Mouse (Mus musculus): ENCODE data around the gene Tcte2.
"Not testable (repeated sequence)": the region's sequence is repeated elsewhere in the genome, so short reads cannot be mapped to it uniquely, and the experiment has no call there.

Gene Tcte2

DNA sequence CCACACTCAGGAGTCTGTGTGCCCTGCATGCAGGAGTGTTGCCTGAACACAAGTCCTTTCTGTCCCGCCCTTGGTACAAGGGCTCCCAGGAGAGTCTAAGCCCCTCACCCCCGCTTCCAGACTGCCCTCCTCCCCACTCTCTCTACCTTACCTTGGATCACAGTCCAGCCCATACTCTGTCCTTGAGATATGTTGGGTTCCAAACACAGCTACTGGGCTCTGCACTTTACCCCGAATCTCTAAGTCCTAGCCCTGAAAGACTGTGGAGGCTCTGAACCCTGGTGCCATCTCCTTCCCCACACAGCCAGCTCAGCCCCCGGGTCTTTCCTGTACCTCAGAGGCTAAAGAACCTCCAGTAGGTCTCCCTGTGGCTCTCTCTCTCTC lies 78.6 kb downstream of the Tcte2 start:
- DNase-seq (ENCODE audit: low spot score), result no peak

DNA sequence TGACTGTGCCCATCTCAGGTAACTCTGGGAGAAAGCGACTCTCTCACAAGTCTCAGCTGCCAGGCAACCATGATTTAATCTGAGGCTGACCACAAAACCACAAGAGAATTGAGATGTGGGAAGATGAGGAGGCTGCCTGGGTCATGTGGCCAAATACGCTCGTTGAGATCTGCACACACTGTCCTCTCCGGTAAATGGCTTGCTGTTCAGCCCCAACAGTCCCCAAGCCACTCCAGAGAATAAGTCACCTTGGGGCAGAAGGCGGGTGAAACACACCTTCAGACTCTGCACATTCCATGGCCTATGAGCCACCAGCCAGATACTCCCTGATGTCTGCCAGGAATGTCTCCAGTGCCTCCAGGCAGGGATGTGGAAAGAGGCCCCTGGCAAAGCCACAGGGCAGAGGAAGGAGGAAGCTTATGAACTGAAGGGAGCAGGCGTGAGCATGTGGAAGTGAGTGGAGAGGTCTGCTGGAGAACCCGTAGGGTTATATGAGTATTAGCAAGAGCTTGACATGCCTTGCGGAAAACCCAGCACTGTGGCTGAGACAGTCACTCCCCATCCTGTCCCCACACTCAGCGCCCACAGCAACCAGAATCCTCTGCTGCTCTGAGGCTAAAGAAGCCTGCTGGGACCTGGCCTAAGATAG lies 79.1 kb downstream of the Tcte2 start:
- DNase-seq (ENCODE audit: low spot score), result peak; percentile 67

DNA sequence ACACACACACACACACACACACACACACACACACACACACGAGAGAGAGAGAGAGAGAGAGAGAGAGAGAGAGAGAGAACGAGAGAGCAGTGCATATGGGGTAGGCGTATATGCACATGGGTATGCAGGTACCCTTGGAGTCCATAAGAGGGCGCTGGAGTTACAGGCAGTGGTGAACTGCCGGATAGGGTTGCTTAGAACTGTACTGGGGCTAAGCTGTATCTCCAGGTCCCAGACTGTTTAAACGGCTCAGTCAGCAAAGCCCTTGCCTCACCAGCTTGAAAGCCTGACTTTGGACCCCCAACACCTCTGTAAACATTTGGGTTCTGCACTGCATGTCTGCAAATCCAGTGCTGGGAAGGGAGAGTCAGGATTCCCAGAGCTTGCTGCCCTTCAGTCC lies 79.9 kb downstream of the Tcte2 start:
- DNase-seq (ENCODE audit: low spot score), result peak; percentile 43

DNA sequence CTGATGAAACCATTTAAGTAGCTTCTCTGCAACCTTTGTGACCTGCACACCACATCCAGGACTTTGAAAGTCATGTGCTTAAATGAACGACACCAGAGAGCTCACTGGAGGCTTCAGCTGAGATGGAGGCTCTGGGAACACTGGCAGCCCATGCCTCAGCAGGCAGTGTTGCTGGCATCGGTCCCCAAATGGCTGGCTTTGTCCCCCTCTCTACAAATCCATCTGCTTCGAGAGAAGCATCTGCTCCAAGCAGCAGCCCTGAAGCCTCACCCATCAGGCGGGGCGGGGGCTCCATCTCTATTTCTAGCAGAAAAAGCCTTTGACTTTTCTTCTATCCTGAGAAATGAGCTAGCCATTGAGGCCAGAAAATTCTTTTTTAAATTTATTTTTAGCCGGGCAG lies 80.5 kb downstream of the Tcte2 start:
- no peak for DNase-seq (ENCODE audit: low spot score)

DNA sequence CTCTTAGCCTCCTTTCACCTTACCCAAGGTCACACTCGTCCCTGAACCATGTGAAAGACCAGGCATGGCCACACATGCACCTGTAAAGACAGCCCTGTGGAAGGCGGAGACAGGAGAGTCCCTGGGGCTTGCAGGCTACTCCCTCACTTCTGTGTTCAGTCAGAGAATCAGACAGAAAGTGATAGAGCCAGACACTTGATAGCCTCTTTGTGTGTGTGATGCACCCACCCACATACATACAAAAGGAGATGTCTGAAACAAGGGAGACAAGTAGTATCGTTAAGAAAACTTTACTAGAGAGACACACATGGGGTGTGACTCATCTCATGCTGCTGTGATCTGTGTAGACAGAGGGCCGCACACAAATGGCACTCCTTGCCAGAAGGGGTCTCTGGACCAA lies 81.3 kb downstream of the Tcte2 start:
- DNase-seq (ENCODE audit: low spot score), result no peak

DNA sequence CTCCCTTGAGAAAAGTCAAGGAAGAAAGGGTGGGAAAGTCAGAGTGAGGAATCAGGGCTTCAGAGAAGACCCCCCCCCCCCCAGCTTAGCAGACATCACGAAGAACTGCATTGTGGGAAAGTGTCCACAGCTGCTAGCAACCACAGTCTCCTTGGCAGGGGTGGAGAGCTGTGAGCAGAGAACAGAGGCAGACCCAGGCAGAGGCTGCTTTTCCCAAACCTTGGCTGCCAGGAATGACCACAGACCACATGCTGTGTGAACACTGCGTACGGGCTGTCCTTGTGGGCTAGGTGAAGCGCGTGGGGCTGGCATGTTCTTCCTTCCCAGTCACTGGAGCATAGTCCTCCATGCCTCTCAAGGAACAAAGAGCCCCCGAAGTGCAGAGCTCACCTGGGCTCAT lies 81.9 kb downstream of the Tcte2 start:
- no peak for DNase-seq (ENCODE audit: low spot score)

DNA sequence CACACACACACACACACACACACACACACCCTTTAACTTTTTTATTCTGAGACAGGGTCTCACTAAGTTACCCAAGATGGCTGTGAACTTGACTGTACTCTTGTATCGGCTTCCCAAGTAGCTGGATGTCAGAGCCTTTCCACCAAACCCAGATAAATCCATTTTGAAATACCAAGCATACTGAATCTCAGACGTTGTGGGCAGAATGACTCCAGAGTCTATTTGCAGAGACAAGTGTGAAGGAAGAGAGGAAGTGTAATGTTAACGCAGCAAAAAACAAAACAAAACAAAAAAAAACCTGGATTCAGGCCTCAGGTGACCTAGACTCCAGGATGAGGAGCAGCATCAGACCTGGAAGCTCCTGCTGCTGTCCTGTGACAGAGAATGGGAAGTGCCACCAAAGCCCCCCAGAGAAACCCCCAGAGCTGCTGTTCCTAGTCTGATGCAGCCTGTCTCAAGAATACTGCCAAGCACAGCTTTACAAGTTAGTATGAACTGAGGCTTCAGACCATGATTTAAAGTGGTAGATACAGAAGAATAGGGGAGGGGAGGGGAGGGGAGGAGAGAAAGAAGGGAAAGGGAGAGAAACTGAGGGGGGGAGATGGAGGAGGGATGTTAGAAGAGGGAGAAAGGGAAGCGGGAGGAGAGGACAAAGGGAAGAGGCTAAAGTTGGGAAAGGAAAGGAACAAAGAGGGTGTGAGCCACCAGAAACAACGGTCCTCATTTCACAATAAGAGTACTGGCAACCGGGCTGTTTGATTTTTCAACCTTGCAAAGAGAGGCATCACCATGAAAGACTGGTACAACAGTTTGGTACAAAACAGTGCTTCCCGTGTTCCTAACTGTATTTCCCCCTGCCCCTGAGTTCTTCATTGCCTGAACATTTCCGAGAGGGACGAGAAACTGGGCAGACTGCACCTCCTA lies 84.1 kb downstream of the Tcte2 start:
- DNase-seq (ENCODE audit: low spot score), result no peak

DNA sequence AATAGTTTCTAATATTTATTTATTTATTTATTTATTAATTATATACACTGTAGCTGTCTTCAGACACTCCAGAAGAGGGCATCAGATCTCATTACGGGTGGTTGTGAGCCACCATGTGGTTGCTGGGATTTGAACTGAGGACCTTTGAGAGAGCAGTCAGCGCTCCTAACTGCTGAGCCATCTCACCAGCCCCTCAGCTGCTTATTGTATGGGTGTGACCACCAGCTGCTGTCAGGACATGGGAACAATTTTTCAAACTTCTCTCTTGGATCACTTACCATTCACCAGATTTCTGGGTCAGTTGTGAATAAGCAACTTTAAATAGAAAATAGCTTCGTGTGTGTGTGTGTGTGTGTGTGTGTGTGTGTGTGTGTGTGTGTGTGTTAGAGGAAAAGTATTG lies 85.5 kb downstream of the Tcte2 start:
- not testable (repeated sequence) for DNase-seq (ENCODE audit: low spot score)

DNA sequence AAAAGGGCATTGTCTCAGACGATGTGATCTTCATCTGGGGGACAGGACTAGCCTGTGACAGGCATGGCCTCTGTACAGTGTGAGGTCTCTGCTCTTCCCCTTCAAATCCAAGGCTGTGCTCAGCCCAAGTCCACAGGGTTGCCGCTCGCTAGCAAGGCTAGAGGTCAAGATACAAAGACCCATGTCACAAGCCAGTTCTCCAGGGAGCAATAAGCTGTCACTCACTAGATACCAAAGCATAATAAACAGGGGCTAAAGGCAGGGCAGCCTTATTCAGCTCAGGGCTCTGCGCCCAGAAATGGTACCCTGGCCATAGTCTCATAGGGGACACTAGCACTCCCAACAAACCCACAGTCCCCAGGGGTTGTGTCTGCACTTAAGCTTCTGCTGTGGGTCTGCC lies 86.0 kb downstream of the Tcte2 start:
- DNase-seq (ENCODE audit: low spot score), result no peak

DNA sequence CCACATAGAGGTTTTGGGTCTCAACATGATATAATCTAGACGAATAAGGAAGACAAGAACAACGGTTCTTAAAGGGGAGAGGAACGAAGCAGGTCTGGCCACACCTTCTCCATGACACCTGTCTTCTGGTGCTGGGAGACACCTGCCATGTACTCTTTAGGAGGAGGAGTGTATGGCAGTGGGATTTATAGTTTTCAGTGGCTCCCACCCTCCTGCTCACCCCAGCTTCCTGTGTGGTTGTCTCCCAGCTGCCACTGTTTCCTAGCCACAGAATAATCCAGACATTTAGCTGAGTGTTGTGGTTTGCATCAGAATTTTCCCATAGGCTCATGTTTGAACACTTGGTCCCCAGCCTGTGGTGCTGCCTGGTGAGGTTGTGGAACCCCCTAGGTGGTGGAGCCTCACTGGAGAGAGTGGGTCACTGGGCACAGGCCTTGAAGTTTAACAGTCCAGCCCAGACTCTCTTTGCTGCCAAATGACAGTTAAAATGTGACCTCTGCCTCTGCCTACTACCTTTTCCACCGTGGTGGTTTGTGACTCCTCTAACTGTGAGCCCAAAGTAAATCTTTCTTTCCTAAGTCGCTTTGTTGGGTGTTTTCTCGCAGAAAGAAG lies 86.8 kb downstream of the Tcte2 start:
- no peak for DNase-seq (ENCODE audit: low spot score)

DNA sequence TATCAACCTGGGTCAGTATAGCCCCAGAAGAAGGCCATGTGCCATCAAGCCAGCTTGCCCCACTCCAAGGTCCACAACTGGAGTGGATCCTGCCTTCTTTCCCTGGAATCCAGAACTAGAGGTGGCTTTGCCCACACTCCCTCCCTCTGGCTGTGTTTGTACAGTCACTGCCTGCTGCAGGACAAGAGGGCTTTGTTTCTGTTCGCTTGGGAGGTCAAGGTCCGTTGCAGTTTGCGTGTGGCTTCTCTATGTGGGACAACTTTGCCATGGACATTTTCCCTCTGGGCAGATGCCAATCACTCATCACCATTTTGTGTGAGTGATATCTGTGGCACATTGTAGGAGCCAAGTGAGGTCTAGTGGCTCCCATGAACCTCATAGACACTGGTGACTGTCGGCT lies 89.9 kb downstream of the Tcte2 start:
- DNase-seq (ENCODE audit: low spot score), result no peak

DNA sequence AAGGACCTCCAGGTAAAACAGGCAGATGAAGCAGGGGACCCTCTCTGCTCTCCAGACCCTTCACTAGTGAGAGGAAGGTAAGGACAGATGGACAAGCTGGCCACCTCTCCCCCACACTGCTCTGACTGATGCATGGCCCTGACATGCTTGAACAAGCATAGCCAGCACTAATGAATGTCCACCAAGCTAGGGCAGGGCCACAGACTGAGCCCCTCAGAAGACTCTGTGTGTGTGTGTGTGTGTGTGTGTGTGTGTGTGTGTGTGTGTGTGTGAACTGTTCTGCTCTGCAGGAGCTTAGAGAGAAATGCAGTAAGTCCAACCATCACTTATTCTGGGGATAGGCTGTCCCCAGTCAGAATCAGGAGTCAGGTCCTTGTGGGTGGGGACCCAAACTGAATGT lies 91.4 kb downstream of the Tcte2 start:
- no peak for DNase-seq (ENCODE audit: low spot score)

DNA sequence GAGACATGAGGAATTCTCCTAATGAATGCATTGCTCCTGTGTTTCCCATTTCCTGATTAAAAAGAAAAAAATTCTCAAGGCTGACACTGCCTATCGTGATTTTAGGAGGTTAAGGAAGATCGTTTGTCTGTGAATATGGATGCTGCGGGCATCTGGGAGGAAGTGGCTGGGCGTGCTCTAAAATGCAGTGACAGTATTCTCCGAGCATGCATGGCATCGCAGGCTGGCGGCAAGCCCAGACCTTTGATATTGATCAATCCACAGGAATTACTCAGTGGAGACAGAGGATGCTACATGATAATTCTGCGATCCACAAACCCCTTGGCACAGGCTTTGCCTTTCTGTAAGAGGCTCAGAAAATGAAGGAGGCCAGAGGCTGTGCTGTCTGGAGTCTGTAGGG lies 92.4 kb downstream of the Tcte2 start:
- peak; percentile 93 for DNase-seq (ENCODE audit: low spot score)

DNA sequence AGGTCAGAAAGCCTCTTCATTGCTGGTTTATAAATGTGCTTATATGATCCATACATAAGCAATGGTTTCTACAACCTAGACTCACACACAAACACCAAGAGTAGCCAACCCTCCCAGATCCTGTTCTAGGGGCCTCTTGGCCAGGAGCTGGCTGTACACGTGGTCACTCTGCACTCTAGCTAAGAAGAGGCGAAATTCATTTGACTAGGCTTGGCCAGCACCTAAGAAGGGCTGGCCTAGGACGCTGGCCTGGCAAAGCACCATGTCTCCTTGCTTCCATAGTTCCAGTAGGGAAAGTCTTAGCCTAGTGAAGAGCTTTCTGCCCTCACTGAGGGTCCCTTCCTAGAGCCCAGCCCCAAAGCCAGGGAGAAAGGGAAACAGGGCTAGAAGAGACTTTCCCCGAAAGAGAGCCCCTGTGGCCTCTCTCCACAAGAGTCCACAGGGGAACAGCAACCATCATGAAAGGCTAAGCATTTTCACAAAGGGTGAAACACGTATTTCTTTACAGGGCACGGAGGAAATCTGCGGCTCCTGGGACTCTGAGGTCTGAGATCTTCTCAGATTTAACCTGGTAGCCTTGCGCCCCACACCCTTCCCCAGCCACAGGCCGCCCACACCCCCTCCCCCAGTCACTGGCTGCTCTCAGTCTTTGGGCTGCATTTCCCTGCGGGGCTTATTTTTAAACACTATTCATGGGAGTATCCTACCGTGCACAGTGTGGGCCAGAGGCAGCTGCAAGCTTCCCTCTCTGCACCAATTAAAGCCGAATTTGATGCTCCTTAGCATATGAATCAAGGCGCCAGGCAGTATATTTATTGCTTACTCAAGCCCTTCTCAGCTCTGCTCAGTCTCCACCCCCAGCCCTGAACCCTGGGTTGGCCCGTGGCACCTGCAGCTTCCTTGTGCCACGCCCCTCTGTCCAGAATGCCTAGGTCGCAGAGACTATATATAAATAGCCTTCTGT lies 93.3 kb downstream of the Tcte2 start:
- peak; percentile 70 for DNase-seq (ENCODE audit: low spot score)

DNA sequence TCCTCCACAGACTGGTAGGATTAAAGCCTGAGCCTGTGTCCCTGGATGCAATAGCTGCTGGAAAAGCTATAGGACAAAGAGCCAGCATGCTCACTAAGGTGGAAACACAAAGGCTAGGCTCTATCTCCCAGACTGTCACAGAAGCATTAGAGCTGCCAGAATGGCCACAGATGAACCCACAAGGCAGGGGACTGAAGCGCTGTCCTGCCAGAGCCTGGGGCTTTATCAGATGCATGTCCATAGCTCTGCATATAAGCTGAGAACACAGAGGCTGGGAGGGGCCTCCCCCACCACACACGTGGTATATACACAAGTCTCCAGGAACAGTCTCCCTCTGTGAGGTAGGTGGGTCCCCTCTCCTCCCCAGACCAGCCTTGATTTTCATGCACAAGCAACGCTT lies 94.6 kb downstream of the Tcte2 start:
- no peak for DNase-seq (ENCODE audit: low spot score)

DNA sequence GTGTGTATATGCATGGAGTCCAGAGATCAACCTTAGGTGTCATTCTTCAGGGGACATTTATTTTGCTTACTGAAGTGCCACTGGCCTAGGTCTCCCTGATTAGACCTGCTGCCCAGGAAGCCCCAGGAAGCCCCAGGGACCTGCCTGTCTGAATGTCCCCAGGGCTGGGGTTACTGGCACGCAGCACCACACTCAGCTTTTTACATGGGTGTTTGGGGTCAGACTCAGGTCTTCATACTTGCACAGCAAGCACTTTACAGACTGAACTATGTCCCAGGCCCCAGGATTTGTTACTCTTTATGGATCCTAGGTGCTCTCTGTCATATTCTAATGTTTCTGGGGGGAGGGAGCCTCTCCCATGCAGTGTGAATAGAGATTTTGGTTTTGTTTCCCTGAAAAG lies 95.9 kb downstream of the Tcte2 start:
- no peak for DNase-seq (ENCODE audit: low spot score)

DNA sequence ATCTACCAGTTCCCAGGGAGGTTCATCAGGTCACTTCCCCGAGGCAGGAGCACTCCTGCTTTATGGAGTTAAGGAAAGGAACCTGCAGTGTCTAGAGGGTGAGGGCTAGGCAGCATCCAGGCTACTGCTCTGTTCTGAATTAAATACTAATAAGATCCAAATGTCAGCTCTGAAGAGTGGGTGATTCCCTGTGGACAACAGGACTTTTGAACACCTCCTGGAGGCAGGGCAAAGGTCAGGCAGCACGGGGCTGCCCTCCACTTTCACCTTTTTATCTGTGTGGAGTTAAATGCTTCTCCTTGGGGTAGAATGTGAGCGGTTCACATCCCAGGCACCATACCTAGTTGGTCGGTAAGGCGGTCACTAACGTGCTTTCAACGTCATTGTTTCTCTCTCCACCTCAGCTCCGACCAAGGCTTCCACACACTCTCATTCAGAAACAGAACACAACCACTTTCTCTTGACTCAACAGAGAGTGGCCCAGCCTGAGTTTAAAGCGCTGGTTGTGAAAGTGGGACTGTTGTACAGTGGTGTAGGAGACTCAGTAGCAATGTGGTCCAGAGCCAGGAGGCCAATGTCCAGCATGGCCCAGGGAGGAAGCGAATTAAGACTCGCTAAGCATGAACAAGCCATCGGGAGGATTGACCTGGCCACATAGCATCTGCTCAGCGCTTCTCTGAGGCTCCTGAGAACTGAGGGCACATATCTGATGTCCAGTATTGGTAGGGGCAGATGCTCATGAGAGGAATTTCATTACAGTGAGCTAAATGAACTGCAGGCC lies 98.0 kb downstream of the Tcte2 start:
- DNase-seq (ENCODE audit: low spot score), result no peak
